Mouse (Mus musculus) hindbrain, embryonic 11.5 days (tissue): Measurements from ENCODE around the gene Olfr38. TPM values are rescaled to one million over a fixed set of nuclear protein-coding genes. Genes with fewer than 3 reads are reported as not detected.

Source experiments
- ATAC-seq: fragments of 200-750 bp; cut with Nextera tagmentation; 2 replicates; pipeline ENCODE4 v1.8.0; 2017; ENCODE audit warnings: mild to moderate bottlenecking, moderate TSS enrichment, moderate library complexity; ENCODE audit not compliant: low FRiP score
- DNase-seq: peaks from one replicate; pipeline ENCODE4 v3.0.0-alpha.2; 2015; ENCODE audit warnings: low spot score
- H3K27ac ChIP-seq: fragments of 300-500 bp; sonication (generic); 2 replicates; pipeline ENCODE4 v1.5.1; 2014; ENCODE audit warnings: mild to moderate bottlenecking, low read depth, low read length
- H3K27me3 ChIP-seq: fragments of 300-500 bp; sonication (generic); 2 replicates; pipeline ENCODE4 v1.6.1; 2014; ENCODE audit warnings: mild to moderate bottlenecking, low read length, moderate library complexity, mixed read lengths; ENCODE audit not compliant: control insufficient read depth, insufficient read depth
- H3K36me3 ChIP-seq: fragments of 300-500 bp; sonication (generic); 2 replicates; pipeline ENCODE4 v1.6.1; 2014; ENCODE audit warnings: mild to moderate bottlenecking, low read length, moderate library complexity, mixed read lengths; ENCODE audit not compliant: control insufficient read depth, insufficient read depth
- H3K4me1 ChIP-seq: fragments of 300-500 bp; sonication (generic); replicated peaks from 2 replicates; pipeline ENCODE4 v1.6.1; 2014; ENCODE audit warnings: low read length, mixed read lengths; ENCODE audit not compliant: control insufficient read depth, insufficient read depth
- H3K4me2 ChIP-seq: fragments of 300-500 bp; sonication (generic); replicated peaks from 2 replicates; pipeline ENCODE4 v1.6.1; 2014; ENCODE audit warnings: mild to moderate bottlenecking, low read depth, low read length
- H3K4me3 ChIP-seq: fragments of 300-500 bp; sonication (generic); 2 replicates; pipeline ENCODE4 v1.5.1; 2014; ENCODE audit warnings: low read depth, low read length
- H3K9ac ChIP-seq: fragments of 300-500 bp; sonication (generic); 2 replicates; pipeline ENCODE4 v1.6.1; 2014; ENCODE audit warnings: low read depth, low read length
- H3K9me3 ChIP-seq: fragments of 300-500 bp; sonication (generic); 2 replicates; pipeline ENCODE4 v1.6.1; 2016; ENCODE audit warnings: low read length; ENCODE audit not compliant: control insufficient read depth
- WGBS: fragments of 180-500 bp; shearing (Covaris S2); extraction: QIAGEN DNeasy Blood & Tissue Kit; methylation state at CpG from one replicate; pipeline ENCODE4 v1.1.7; 2014; 5-methylcytosine and 5-hydroxymethylcytosine counted together
- polyA plus RNA-seq: library from polyadenylated mRNA; unstranded; fragments of >200 nt; fragmentation: Nextera tagmentation; extraction: Ambion mirVana; gene quantifications from 2 replicates; pipeline ENCODE4 v1.2.1, GENCODE M21; 2014

Olfr38 gene
- not detected in 2 replicates for polyA plus RNA-seq

DNA sequence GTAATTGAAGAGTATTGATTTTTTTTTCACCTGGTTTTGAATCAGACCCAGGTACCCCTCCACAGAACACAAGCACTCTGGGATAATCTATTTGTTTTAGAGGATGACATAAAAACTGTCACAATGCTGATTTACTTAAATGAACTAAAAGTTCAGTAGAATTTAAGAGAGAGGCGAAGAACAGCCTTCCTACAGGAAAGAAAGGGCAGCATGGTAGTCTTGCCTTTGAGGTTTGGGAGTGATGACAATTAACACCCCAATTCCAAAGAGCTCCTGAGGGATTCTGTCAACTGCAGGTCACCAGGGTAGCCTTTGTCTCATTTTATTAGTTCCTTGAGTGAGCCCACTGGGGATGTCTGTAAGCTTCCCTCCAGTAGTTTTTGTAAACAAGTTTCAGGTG is at the start of gene Olfr38:
Gene Olfr38, plus strand, starts transcription at position 301 of the 400 bp plus-strand sequence.
- H3K9me3 ChIP-seq, result no peaks in the 10 kb centered on the region
- no peaks in the 10 kb centered on the region for H3K27me3 ChIP-seq
- H3K9ac ChIP-seq, result no peak within 1 kb of the TSS
- H3K36me3 ChIP-seq, result no peaks in the 10 kb centered on the region
- H3K27ac ChIP-seq, result no peak within 1 kb of the TSS
- no peak for ATAC-seq
- WGBS, result 74% methylated on average over 1 of the region's 1 CpGs
- no peak for DNase-seq
- no peaks in the 10 kb centered on the region for H3K4me1 ChIP-seq
- no peak within 1 kb of the TSS for H3K4me3 ChIP-seq
- no peak within 1 kb of the TSS for H3K4me2 ChIP-seq

DNA sequence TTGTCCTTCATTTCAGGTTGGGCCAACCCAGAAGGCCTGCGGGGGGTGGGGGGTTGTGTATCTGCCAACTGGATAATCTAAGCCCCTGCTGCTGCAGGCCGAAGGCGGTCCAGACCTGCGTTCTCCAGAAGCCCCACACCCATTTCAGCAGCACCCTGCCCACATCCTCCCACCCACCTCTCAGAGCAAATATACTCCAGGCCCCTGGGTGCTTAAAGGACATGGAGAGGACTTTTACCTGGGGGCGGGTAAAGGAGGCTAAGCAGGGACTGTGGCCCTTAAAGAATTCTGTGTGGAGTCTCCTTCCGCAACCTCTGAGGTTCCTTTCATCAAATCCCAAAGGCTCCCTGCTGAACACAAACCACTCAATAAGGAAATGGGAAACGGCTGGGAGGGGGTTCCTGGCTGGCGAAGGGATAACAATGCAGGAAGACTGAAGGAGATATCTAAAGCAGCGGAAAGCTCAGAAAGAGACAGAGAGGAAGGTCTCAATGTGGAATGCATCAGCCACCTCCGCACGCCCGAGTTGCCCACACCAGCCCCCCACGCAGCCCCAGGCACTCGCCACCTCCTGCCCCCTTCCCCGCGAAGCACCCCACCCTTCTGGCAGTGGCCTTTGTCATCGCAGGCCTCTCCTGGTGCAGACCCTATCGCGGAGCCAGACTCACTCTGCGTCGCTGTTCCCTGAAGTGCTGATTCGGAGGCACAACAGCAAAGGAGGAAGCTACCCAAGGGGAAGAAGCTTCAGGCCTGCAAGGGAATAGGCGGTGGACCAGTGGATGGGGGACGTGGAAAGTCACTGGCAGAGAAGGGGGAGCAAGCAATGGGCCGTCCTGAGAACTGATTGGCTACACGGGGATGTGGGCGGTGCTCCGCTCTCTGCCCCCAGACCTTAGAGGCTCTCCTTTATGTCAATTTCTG is 46.7 kb upstream of the Olfr38 start, which contains the start of gene Tcaf1:
Gene Tcaf1, minus strand, starts transcription at position 798 of the 921 bp plus-strand sequence.
- no peaks in the 10 kb centered on the region for H3K9me3 ChIP-seq
- WGBS, result under 1% methylated on average over 28 of the region's 28 CpGs
- peak; percentile 86 for DNase-seq
- peak; percentile 99 for ATAC-seq
- no peaks in the 10 kb centered on the region for H3K36me3 ChIP-seq
- H3K27me3 ChIP-seq, result no peaks in the 10 kb centered on the region
- H3K9ac ChIP-seq, result peak within 1 kb of the TSS; percentile 77
- peak within 1 kb of the TSS; percentile 84 for H3K27ac ChIP-seq
- no peaks in the 10 kb centered on the region for H3K4me1 ChIP-seq
- H3K4me3 ChIP-seq, result peak within 1 kb of the TSS; percentile 67
- H3K4me2 ChIP-seq, result peak within 1 kb of the TSS; percentile 37

DNA sequence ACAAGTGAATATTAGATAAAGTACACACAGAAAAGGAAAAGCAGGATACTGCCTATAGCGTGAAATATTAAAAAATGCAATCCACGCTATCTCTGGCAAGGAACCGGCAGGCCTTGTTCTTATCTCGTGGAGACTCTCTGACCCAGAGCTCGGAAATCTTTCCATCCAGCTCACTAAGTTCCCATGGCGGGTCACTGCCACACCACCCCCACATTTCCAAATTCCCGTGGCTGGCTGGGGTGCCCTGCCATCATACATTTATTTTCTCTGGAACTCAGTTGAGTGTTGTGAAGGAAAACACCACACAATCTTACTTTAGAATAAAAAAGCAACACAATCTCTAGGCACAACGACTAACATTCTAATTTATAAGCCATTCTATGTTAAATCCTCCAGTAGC is 41.5 kb upstream of the Olfr38 start:
- DNase-seq (no peak), ATAC-seq (no peak)
- no peaks in the 10 kb centered on the region for H3K27me3 ChIP-seq
- no peak overlapping the region for H3K27ac ChIP-seq
- no peak overlapping the region for H3K4me3 ChIP-seq
- H3K4me1 ChIP-seq, result no peaks in the 10 kb centered on the region
- 72% methylated on average over 8 of the region's 8 CpGs for WGBS
- no peak overlapping the region for H3K4me2 ChIP-seq
- H3K9ac ChIP-seq, result no peak overlapping the region
- no peaks in the 10 kb centered on the region for H3K36me3 ChIP-seq
- no peaks in the 10 kb centered on the region for H3K9me3 ChIP-seq

DNA sequence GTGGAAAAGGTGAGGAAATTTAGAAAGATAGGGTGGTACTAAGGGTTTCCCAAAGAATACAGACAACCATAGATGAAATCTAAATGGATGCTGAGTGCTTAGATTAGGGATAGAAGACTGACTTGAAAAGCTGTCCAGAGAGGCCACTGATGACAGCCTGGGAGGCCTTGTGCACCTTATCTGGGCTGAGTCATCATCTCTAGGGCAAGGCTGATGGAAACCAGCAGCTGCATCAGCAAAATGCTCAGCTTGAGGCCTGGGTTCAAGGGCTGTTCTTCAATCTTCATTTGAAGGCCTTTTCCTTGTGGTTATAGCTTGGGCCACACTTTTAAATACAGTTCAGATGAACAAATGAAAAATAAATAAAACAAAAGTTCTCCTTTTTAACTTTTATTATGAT is 38.2 kb upstream of the Olfr38 start:
- no peaks in the 10 kb centered on the region for H3K9me3 ChIP-seq
- no peaks in the 10 kb centered on the region for H3K4me1 ChIP-seq
- no peak for DNase-seq
- no peak overlapping the region for H3K9ac ChIP-seq
- no peak for ATAC-seq
- H3K4me3 ChIP-seq, result no peak overlapping the region
- no peak overlapping the region for H3K27ac ChIP-seq
- no peaks in the 10 kb centered on the region for H3K27me3 ChIP-seq
- H3K36me3 ChIP-seq, result no peaks in the 10 kb centered on the region
- no peak overlapping the region for H3K4me2 ChIP-seq

DNA sequence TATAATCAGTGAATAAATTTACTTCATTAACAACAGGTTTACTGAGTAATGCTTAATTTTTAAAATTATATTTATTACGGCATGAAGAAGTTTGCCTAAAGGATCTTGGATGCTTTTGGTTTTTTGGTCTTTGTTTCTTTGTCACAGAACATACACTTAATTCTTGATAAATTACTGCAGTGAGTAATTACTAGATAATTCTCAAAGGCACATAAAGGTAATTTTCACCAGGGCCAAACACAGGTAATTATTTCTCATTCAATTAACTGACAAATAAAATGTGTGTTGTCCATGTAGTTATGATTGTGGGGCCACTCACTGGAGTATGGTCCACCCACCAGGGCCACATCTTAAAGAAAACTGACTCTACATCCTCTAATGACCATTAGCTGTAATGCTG is 17.1 kb upstream of the Olfr38 start, which contains the start of gene Olfr453:
Gene Olfr453, plus strand, starts transcription at position 301 of the 400 bp plus-strand sequence.
- 90% methylated on average over 1 of the region's 1 CpGs for WGBS
- Histone ChIP-seq H3K4me3 (no peak within 1 kb of the TSS), H3K27ac (no peak within 1 kb of the TSS), H3K27me3 (no peaks in the 10 kb centered on the region), H3K9me3 (no peaks in the 10 kb centered on the region), H3K4me2 (no peak within 1 kb of the TSS), H3K36me3 (no peaks in the 10 kb centered on the region), H3K9ac (no peak within 1 kb of the TSS), H3K4me1 (no peaks in the 10 kb centered on the region)
- DNase-seq (no peak), ATAC-seq (no peak)

DNA sequence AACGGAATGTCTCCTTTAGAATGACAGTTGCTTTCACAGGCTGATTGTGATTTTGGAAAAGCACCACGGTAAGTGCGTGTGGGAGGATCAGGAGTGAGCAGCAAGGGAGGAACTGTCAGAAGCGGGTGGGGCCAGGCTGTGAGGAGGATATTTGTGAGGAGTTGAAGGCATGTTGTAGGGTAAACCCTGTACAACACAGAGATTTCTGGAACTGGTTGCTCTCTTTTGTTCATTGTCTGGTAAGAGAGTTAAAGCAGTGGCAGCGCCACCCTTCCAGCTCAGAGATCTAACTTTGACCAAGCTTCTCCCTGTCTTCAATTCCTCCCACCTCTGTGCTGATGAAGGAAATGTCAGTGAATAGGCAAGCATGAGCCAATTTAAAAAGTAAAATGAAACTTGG is 13.9 kb upstream of the Olfr38 start:
- Histone ChIP-seq H3K36me3 (no peaks in the 10 kb centered on the region), H3K4me3 (no peak overlapping the region), H3K4me1 (no peaks in the 10 kb centered on the region), H3K4me2 (no peak overlapping the region), H3K9me3 (no peaks in the 10 kb centered on the region), H3K9ac (no peak overlapping the region), H3K27me3 (no peaks in the 10 kb centered on the region), H3K27ac (no peak overlapping the region)
- 75% methylated on average over 5 of the region's 5 CpGs for WGBS
- ATAC-seq, result no peak
- no peak for DNase-seq

DNA sequence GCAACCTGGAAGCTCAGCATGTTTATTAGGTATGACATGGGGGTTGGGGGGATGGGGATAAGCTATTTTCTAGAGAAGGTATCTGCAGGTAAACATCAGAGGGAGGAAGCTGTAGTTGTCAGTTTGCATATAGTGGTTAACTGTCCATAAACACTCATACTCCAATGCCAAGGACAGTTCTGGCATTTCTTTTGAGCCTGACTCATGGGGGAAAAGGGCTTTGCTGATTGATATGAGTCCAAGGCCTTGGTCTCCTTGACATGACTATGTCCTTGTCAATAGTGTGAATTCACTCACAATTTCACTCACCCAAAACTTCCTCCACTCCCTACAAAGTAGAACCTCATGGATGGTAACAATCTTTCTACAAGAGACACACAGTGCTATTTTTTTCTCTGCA is 8.4 kb upstream of the Olfr38 start:
- Histone ChIP-seq H3K9me3 (no peaks in the 10 kb centered on the region), H3K27ac (no peak overlapping the region), H3K9ac (no peak overlapping the region), H3K36me3 (no peaks in the 10 kb centered on the region), H3K4me1 (no peaks in the 10 kb centered on the region), H3K27me3 (no peaks in the 10 kb centered on the region), H3K4me3 (no peak overlapping the region), H3K4me2 (no peak overlapping the region)
- ATAC-seq (no peak), DNase-seq (no peak)

DNA sequence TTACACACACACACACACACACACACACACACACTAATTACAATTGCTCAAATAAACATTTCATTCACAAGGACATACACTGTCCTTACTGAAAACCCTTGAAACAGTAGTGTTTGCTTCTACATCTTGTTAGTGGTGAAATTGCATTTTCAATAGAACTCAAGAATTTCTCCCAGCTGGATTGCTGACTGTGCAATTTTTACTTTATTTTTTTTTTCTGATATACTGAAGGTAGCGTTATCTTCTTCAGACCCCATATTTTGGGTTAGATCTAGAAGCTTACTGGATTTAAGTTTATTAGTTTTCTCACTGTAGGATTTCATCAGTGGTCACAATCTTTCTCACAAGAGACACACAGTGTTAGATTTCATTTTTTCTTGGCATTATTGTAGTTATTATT is 20.9 kb downstream of the Olfr38 start:
- H3K36me3 ChIP-seq, result no peaks in the 10 kb centered on the region
- no peak overlapping the region for H3K27ac ChIP-seq
- H3K4me1 ChIP-seq, result no peaks in the 10 kb centered on the region
- DNase-seq (no peak), ATAC-seq (no peak)
- 97% methylated on average over 1 of the region's 1 CpGs for WGBS
- H3K27me3 ChIP-seq, result no peaks in the 10 kb centered on the region
- no peak overlapping the region for H3K9ac ChIP-seq
- H3K4me3 ChIP-seq, result no peak overlapping the region
- H3K9me3 ChIP-seq, result no peaks in the 10 kb centered on the region
- no peak overlapping the region for H3K4me2 ChIP-seq

DNA sequence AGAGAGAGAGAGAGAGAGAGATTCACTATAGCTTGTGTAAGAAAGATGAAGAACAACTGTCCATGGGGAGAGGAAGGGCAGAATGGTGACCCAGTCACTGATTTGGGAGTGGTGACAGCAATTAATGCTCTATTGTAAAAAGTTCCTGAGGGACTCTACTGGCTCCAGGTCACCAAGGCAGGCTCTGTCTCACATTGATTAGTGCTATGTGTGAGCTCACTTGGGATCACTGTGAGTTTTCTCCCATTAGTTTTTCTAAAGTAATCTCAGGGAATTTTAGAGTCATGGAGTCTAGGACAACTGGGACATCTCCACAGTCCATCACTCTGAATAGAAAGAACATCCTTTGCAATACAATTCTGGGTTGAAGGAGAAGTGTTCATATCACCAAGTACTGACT is 28.6 kb downstream of the Olfr38 start, which contains the start of gene Olfr452:
Gene Olfr452, plus strand, starts transcription at position 301 of the 400 bp plus-strand sequence.
- Histone ChIP-seq H3K27ac (no peak within 1 kb of the TSS), H3K36me3 (no peaks in the 10 kb centered on the region), H3K27me3 (no peaks in the 10 kb centered on the region), H3K9ac (no peak within 1 kb of the TSS), H3K9me3 (no peaks in the 10 kb centered on the region), H3K4me1 (no peaks in the 10 kb centered on the region), H3K4me3 (no peak within 1 kb of the TSS), H3K4me2 (no peak within 1 kb of the TSS)
- DNase-seq (no peak), ATAC-seq (no peak)
